Mouse (Mus musculus) cerebellum, adult 9-11 months (tissue): ENCODE results near the gene Gm11042.

Experiments
- DNase-seq: peaks from one replicate; pipeline ENCODE4 v3.0.0; 2022

Gene Gm11042

DNA sequence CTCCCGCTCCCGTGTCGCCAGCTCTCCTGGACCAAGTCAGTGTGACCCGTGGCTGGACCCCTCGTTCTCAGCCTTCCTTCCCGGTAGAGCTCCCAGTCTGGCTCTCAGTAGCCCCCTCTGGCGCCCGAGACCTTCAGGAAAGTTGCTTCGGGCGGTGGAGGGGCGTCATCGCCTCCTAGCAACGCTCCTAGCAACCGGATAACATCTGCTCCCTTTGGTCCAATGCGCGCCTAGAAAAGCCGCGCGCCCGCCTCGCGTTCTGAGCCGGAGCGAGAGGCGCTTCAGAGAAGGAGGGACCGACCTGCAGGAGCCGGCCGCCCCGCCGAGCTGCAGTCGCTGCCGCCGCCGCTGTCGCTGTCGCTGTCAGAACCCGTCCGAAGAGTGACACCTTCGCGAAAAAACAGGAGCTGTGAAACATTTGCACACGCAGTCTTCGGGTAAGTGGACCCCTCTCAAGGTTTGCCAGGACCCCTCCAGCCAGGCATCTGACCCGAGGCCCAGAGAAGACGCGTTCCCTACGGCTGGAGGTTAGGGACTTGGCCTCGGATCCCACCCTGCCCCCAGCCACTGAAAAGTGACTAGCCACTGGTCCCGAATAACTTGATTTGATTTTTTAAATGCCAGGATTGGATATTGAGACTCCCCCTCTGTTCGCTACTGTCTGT, 32.0 kb downstream of the Gm11042 start:
- DNase-seq = peak; percentile 67

DNA sequence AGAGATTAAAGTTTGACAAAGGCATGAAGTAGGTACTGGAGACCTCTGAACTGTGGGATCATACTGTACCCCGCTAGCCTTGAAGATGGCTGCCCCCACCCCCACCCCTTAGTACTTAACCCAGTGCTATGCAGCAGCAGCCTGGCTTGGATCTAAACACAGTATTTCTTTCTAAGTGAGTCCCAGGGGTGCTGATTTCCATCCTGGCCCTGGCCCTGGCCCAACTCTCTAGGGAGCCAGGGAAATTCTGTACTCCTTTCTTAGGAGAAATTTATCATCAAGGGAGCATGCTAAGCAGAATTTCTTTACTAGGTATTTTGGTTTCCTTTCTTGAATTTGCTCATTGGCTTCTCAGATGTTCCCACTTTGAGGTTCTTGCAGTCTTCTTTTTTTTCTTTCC, 33.3 kb downstream of the Gm11042 start:
- DNase-seq = no peak

DNA sequence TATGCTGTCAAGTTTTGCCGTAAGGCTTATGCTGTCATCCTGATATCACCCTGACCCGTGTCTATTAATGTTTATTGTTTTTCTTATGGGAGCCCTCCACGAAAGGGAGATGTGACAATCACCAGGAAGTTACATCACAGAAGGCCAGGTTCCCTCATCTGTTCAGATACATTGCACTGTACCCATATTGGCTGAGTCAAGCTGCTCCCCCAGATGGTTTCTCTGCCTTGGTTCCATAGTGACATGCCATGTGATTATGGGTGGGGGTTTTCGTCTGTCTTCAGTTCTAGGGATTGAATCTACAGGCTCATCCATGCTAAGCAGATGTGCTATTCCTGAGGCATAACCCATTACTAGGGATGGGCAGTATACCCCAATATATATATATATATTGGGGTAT, 34.8 kb downstream of the Gm11042 start:
- no peak for DNase-seq

DNA sequence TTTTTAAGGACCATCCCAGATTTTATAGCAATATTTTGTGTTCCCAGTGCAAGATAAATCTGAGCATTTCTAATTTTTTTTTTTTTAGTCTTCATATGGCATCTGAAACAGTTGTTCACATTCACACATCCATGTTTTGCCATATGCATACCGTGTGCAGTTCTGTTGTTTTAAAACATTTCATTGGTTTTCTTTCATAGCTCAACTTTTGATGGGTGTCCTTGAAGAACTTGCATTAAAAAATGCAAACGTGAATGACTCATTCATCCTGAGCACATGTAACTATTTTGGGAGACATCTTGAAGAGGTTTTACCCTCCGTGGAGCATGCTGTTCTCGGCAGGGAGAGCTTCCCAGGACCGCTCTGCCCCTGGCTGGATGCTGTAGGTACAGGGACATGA, 38.9 kb downstream of the Gm11042 start:
- no peak for DNase-seq

DNA sequence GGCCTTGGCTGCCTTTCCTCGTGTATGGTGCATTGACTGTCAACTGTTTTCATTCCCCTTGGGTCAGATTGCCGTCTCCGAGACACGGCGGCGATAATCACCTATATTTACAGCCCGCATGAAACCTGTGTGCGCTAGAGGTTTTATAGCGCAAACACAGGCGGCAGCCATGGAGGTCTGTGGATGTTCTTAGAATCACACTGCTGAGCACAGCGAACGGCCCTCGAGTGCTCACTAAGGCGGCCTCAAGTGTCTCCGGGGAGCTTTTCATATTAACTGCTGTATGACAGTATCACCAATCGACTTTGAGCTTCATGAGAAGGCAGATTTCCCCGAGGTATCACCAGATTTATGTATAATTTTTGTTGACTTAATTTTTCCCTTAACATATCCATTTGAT, 43.6 kb downstream of the Gm11042 start:
- DNase-seq = no peak

DNA sequence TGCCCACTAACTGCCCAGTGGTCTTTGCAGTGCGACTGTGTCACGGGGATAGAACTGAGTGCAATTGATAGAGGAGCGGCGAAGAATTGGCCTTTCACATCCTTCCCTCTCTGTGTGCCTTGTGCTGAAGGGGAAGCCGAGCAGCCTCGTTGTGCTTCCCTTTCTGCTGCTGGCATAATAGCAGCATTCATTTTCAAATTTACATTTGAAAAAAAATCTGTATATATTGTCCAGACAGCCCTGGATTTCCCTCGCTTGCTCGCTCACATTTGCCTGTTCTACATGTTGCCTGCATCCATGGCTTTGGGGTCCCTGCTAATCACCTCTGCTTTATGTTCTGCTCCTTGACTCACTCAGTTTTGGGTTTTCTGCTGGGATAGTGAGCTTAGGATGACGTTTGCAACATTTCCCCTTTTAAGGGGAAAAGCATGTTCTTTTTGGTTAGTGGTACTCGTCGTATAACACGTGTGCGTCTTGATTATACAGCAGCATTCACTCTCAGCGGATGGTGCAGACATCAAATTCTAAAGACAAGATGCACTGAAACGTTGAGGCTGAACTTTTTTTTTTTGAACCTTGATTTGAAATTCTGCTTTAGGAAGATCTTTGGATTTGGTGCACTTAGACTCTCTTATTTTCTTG, 47.4 kb downstream of the Gm11042 start:
- no peak for DNase-seq

DNA sequence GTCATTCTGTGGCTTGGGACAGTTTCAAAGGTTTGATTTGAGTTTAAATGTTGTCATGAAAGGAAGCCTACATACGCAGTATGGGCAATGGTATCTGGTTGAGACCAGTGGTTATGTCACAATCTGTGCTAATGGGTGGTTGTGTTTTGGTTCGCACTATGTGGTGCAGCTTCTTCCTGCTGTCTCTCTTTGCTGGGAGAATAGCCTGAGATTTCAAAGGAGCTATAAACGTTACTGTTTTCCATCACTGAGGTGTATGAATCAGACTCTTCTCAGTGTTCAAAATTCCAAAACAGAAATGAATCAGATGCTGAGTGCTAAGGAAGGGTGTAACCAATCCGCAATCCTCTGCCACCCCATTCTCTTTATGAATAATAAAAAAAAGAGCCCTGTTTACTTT, 49.1 kb downstream of the Gm11042 start:
- DNase-seq = no peak
